Mouse (Mus musculus) ZHBTc4 (cell line): ENCODE results near the gene Slc22a5.
"Not testable (repeated sequence)": the region's sequence is repeated elsewhere in the genome, so short reads cannot be mapped to it uniquely, and the experiment has no call there.

ENCODE experiments used
- DNase-seq: peaks from one replicate; pipeline ENCODE4 v3.0.0-alpha.2; 2011; ENCODE audit warnings: low read depth, low spot score

Slc22a5 gene

GRCm38 (mm10) chr11:53889091-53889645, 2.3 kb downstream of the Slc22a5 start:
- DNase-seq = no peak

DNA sequence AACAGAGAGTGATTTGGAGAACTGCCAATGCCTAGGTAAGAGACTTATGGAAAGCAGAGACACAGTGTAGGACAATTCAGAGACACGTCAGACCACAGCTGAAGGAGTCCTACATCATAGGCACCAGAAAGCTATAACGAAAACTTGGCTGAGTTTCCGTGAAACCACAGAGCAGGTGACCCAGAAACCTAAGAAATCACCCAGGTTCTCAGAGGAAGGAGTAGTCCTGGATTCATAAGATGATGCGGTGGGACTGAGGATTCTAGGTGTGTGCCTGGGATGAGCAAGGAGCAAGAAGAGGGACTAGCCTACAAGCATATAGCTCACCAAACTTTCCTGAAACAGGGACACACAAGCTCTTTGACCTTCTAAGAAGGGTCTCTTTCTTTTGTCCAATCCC, 3.2 kb downstream of the Slc22a5 start:
- no peak for DNase-seq

GRCm38 (mm10) chr11:53883287-53883686, 8.2 kb downstream of the Slc22a5 start:
- no peak for DNase-seq

GRCm38 (mm10) chr11:53878096-53878495, 13.4 kb downstream of the Slc22a5 start:
- DNase-seq = peak; percentile 18

- no peak for DNase-seq
These were observed 15.0 kb downstream of the Slc22a5 start for GRCm38 (mm10) chr11:53876488-53876887.

GRCm38 (mm10) chr11:53874706-53875105, 16.8 kb downstream of the Slc22a5 start:
- DNase-seq = peak; percentile 27

DNA sequence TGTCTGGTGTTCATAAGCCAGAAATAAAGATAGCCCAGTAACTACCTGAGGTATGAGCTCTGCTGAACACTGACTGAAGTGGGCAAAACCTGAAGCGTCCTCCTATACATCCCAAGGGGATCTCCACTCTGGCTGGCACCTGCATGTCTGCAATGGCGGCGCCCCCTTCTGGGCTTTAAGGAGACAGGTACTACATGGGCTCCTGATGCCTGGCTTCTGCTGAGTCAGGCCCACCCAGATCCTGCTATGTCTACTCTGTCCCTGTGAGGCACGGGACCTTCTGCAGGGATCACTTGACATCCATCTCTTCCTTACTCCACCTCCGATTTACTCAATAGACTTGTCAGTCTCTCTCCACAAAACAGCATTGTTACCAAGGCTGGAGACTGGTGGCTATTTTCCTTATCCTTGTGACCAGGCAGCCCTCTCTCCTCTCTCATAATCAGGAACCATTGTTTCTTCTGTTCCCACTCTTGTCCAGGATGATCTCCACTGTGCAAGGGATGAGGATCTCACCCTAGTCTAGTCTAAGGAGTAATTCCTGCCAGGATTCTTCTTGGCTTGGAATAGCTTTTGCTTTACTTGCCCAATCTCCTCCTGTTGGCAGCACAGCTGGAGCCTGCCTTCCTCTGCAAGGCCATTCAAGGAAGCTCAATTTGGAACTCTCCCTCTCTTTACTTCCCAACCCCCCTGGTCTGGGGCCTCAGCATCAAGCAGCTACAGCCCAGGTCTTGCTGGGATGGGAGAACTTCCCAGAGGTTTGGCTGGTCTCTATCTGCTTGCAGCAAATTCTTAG, 17.4 kb downstream of the Slc22a5 start:
- peak; percentile 66 for DNase-seq

- peak; percentile 64 for DNase-seq
These were observed 19.5 kb downstream of the Slc22a5 start for GRCm38 (mm10) chr11:53871786-53872507.

DNA sequence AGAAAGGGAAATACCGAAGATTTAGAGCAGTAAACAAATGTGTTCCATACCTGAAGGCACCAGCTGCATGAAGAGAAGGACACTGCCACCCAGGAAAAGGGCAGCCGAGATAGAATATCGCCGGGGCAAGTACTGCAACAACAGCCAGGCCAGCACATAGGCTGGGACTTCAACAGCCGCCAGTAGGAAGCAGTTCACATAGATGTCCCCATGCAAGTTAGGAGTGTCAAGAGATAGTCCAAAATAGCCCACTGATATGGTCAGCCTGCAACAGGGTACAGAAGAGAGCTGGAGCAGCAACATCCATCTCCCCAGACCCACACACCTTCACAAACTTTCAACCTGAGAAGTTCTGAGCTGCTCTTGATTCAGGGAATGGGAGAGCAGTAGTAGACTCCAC, 22.3 kb downstream of the Slc22a5 start:
- DNase-seq = no peak

GRCm38 (mm10) chr11:53868323-53868722, 23.1 kb downstream of the Slc22a5 start:
- not testable (repeated sequence) for DNase-seq

GRCm38 (mm10) chr11:53864724-53865310, 26.6 kb downstream of the Slc22a5 start:
- DNase-seq = not testable (repeated sequence)

GRCm38 (mm10) chr11:53860944-53861343, 30.5 kb downstream of the Slc22a5 start:
- peak; percentile 64 for DNase-seq

GRCm38 (mm10) chr11:53858761-53859580, 32.5 kb downstream of the Slc22a5 start, which contains the start of gene Gm12216:
Gm12216 (minus strand) TSS chr11:53859256.
- peak; percentile 56 for DNase-seq

DNA sequence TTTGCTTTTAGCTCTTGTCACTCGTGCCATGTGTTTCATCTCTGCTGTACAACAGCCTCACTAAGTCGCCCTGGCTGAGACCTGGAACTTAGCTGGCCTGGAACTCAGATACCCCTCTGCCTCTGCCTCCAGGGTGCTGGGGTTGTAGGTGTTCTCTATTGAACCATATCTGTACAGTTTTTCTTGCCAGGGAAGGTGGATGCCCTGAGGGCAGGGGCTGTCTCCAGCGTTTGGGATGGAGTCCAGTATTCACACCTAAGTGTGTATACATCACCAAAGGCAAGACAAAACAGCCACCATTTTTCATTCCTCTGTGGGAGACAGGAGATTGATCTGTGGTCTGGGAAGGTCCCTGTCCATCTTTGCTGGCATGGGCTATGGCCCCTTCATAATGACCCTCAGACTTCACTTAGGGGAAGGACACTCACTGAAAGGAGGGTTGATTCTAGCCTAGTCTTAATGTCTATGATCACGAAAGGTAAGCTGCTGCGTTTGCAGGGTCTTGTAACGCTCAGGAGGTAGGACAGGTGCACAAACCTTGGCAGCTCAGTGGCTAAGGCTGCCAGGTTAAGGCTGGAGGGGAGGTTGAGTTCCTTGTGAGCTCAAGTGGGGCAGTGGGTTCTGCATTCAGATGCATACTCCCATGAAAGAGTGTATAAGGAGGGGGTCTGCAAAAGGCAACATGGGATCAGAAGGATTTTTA, 33.3 kb downstream of the Slc22a5 start:
- DNase-seq = no peak

- DNase-seq = no peak
These were observed 37.8 kb downstream of the Slc22a5 start for GRCm38 (mm10) chr11:53853665-53854064.

- DNase-seq = peak; percentile 68
These were observed 39.7 kb downstream of the Slc22a5 start for GRCm38 (mm10) chr11:53851795-53852194.

- peak; percentile 87 for DNase-seq
These were observed 41.7 kb downstream of the Slc22a5 start for GRCm38 (mm10) chr11:53849588-53850320.

DNA sequence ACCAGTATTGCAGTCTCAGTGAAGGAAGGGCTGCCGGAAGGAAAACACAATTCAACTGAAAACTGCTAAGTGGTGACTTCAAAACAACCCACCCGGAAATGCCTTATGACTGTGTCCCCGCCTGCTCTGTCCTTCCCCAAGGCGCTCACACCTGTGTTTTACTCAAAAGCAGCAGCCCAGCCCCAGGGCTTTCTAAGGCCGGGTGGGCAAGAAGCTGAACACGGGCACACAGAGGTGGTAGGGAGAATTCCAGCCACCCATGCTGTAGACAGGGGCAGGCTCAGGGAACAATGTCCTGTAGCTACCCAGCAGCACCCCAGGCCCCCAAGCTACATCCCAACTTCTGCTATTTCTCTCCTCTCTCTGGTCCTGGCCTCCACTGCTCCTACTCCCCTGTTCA, 45.8 kb downstream of the Slc22a5 start:
- DNase-seq = no peak

DNA sequence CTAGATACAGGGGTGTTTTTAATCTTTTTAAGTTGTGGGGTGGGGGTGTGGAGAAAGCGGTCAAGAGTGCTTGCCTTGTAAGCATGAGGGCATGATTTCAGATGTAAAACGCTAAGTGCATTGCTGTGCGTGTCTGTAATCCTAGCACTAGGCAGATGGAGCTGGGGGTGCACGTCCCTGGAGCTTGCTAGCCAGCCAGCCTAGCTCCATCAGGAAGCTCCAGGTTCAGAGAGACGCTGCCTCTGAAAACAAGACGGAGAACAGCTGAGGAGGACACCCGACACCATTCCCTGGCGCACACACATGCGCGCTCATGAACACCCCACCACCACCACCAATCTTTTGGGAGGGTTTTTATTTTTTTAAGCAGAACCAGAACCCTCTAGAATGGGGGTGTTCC, 48.4 kb downstream of the Slc22a5 start:
- no peak for DNase-seq

DNA sequence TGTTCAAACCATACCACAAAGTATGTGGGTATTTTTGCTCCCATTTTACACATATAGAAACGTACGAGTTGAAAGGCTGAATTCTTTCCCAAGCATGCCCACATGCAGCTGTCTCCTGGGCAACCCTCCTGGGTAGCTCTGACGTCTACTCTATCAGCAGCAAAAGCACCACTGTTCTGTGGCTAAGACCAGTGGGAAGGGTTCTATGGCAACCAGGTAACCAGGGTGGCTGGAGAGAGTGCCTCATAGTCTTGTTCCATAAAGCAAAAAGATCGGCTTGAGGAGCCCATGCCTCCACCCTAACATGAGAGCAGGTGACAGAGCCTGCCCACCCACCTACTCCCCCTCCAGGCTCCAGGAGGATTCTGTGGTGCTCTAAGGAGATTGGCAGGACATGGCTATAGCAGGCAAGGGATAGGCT, 49.3 kb downstream of the Slc22a5 start:
- no peak for DNase-seq
